Mouse (Mus musculus) lung, adult 2 months (tissue): ENCODE data around the gene Pgam1.

Source experiments
- CTCF ChIP-seq: fragments of 200-500 bp; IDR thresholded peaks from 2 replicates; pipeline ENCODE4 v1.5.1; 2011; ENCODE audit warnings: mild to moderate bottlenecking, low read length, control low read depth; ENCODE audit not compliant: insufficient read depth
- POLR2A ChIP-seq: fragments of 200-500 bp; IDR thresholded peaks from 2 replicates; pipeline ENCODE4 v1.6.1; 2011; ENCODE audit warnings: low read depth, mild to moderate bottlenecking, control low read depth, low read length, borderline replicate concordance; ENCODE audit errors: extremely low read depth

DNA sequence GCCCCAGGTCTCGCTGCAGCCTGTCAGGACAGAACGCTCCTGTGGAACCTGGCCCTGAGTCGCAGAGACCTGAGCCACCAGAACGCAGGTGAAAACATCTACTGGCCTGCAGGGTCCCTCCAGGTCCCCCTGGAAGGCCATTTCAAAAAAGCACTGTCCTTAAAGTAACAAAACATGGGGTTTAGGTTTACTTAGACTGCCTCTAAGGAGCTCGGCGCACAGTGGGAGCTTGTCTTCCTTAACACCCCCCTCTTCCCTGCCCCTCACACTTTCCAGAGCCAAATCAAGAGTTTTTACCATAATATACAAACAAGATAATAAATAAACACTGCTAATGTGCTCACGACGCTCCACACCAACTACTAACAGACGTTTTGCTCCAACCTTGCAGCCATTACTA is 27.8 kb upstream of the Pgam1 start:
- TF ChIP-seq CTCF (no peak), POLR2A (no peak)
